Mouse (Mus musculus): ENCODE results near the gene Scd2. TPM values are rescaled to one million over a fixed set of nuclear protein-coding genes. Genes with fewer than 3 reads are reported as not detected.
"Not testable (repeated sequence)": the region's sequence is repeated elsewhere in the genome, so short reads cannot be mapped to it uniquely, and the experiment has no call there.

Scd2 gene
- total RNA-seq, 1 experiment = 284 TPM

- no peaks in the 10 kb centered on the region for H3K36me3 ChIP-seq (ENCODE audit: control insufficient read depth, insufficient read depth, low read length, poor library complexity, severe bottlenecking)
- in situ Hi-C loops (cut with MboI; ENCODE audit: low sequenced_read_pairs in 2 of 2, unreplicated experiment in 2 of 2) = no loop called here
- H3K4me3 ChIP-seq (ENCODE audit: insufficient read depth in 1 of 2, low read depth in 1 of 2, low read length in 2 of 2, poor library complexity in 1 of 2, severe bottlenecking in 1 of 2) = no peak overlapping the region
- no peak overlapping the region for H3K27ac ChIP-seq (ENCODE audit: insufficient read depth, low read depth, low read length, poor library complexity, severe bottlenecking)
- peaks cover 9 to 22% of the 10 kb centered on the region in 2 experiments; a peak in 3 of 4 replicates for H3K4me1 ChIP-seq (ENCODE audit: control insufficient read depth in 2 of 2, insufficient read depth in 2 of 2, low read length in 2 of 2, poor library complexity in 1 of 2)
- no peak for TF ChIP-seq ZC3H11A (IDR thresholded peaks at IDR 0.05; ENCODE audit: borderline replicate concordance, low read depth, low read length)
- no peak for TF ChIP-seq MAFK (IDR thresholded peaks at IDR 0.05; ENCODE audit: insufficient read depth, low read depth, low read length)
- no peak for TF ChIP-seq HCFC1 (IDR thresholded peaks at IDR 0.05; ENCODE audit: borderline replicate concordance, insufficient read depth, low read length)
- TF ChIP-seq ZNF384 (IDR thresholded peaks at IDR 0.05; ENCODE audit: low read depth, low read length) = no peak
- TF ChIP-seq CHD2 (IDR thresholded peaks at IDR 0.05; ENCODE audit: low read depth, low read length) = no peak
- H3K9ac ChIP-seq (ENCODE audit: insufficient read depth, low read depth, low read length, poor library complexity, severe bottlenecking) = no peak overlapping the region
- no peak for DNase-seq (ENCODE audit: low read depth, low spot score)
- H3K9me3 ChIP-seq (ENCODE audit: control insufficient read depth, insufficient read depth, low read depth, low read length) = no peaks in the 10 kb centered on the region
These were observed 18.1 kb upstream of the Scd2 start for GRCm38 (mm10) chr19:44275418-44275817.

DNA sequence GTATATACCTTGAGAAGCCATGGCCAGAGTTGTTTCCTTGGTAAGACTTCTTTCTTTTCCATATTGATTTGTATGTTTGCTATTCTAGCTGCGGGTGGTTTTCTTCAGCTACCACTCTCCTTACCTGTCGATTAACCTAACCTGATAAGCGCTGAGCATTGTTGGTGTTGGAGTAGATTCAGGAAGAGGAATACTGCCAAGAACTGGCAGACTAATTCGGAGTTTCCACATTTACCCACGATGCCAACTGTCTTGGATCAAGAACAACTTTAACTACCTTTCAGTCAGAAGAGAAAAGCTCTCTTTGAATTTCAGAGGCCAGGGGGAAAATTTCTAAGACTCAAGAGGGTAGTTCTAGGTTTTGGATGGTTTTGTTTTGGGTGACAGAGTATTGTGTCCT, 16.6 kb upstream of the Scd2 start:
- in situ Hi-C loops (cut with MboI; ENCODE audit: low sequenced_read_pairs in 2 of 2, unreplicated experiment in 2 of 2) = no loop called here
- H3K4me1 ChIP-seq (ENCODE audit: control insufficient read depth in 2 of 2, insufficient read depth in 2 of 2, low read length in 2 of 2, poor library complexity in 1 of 2) = peaks cover 14 to 25% of the 10 kb centered on the region in 2 experiments; a peak in 3 of 4 replicates

DNA sequence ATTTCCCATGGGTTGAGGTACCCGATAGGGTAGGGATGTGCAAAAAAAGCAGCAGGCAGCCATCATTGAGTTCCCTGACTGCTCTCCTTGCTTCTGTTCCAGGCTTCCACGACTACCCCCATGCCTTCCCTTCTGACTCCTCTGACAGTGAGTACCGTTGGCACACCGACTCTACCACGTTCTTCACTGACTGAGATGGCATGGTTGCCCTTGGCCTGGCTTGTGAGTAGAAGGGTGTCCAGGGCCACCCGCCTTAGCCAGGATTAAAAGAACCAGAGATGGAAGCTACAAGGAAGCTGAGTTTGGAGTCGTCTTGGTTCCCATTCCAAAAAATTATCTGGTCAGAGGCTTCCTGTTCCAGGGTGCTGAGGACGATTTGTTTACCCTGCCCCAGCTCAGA, 15.5 kb upstream of the Scd2 start:
- Histone ChIP-seq H3K27ac (ENCODE audit: insufficient read depth, low read depth, low read length, poor library complexity, severe bottlenecking) (no peak overlapping the region), H3K4me3 (ENCODE audit: insufficient read depth in 1 of 2, low read depth in 1 of 2, low read length in 2 of 2, poor library complexity in 1 of 2, severe bottlenecking in 1 of 2) (no peak overlapping the region), H3K9ac (ENCODE audit: insufficient read depth, low read depth, low read length, poor library complexity, severe bottlenecking) (no peak overlapping the region), H3K4me1 (ENCODE audit: control insufficient read depth in 2 of 2, insufficient read depth in 2 of 2, low read length in 2 of 2, poor library complexity in 1 of 2) (peaks cover 18 to 30% of the 10 kb centered on the region in 2 experiments; a peak in 3 of 4 replicates), H3K36me3 (ENCODE audit: control insufficient read depth, insufficient read depth, low read length, poor library complexity, severe bottlenecking) (no peaks in the 10 kb centered on the region), H3K9me3 (ENCODE audit: control insufficient read depth, insufficient read depth, low read depth, low read length) (no peaks in the 10 kb centered on the region)
- TF ChIP-seq MAFK (IDR thresholded peaks at IDR 0.05; ENCODE audit: insufficient read depth, low read depth, low read length) (no peak), HCFC1 (IDR thresholded peaks at IDR 0.05; ENCODE audit: borderline replicate concordance, insufficient read depth, low read length) (no peak), CHD2 (IDR thresholded peaks at IDR 0.05; ENCODE audit: low read depth, low read length) (no peak), ZC3H11A (IDR thresholded peaks at IDR 0.05; ENCODE audit: borderline replicate concordance, low read depth, low read length) (no peak), ZNF384 (IDR thresholded peaks at IDR 0.05; ENCODE audit: low read depth, low read length) (no peak)
- in situ Hi-C loops (cut with MboI; ENCODE audit: low sequenced_read_pairs in 2 of 2, unreplicated experiment in 2 of 2) = no loop called here
- DNase-seq (ENCODE audit: low read depth, low spot score) = no peak

More for the DNA sequence above, 16.6 kb upstream of the Scd2 start:
- Histone ChIP-seq H3K4me3 (ENCODE audit: insufficient read depth in 1 of 2, low read depth in 1 of 2, low read length in 2 of 2, poor library complexity in 1 of 2, severe bottlenecking in 1 of 2) (no peak overlapping the region), H3K36me3 (ENCODE audit: control insufficient read depth, insufficient read depth, low read length, poor library complexity, severe bottlenecking) (no peaks in the 10 kb centered on the region), H3K9me3 (ENCODE audit: control insufficient read depth, insufficient read depth, low read depth, low read length) (no peaks in the 10 kb centered on the region), H3K9ac (ENCODE audit: insufficient read depth, low read depth, low read length, poor library complexity, severe bottlenecking) (no peak overlapping the region), H3K27ac (ENCODE audit: insufficient read depth, low read depth, low read length, poor library complexity, severe bottlenecking) (no peak overlapping the region)
- no peak for DNase-seq (ENCODE audit: low read depth, low spot score)
- TF ChIP-seq HCFC1 (IDR thresholded peaks at IDR 0.05; ENCODE audit: borderline replicate concordance, insufficient read depth, low read length) (no peak), ZNF384 (IDR thresholded peaks at IDR 0.05; ENCODE audit: low read depth, low read length) (no peak), MAFK (IDR thresholded peaks at IDR 0.05; ENCODE audit: insufficient read depth, low read depth, low read length) (no peak), ZC3H11A (IDR thresholded peaks at IDR 0.05; ENCODE audit: borderline replicate concordance, low read depth, low read length) (no peak), CHD2 (IDR thresholded peaks at IDR 0.05; ENCODE audit: low read depth, low read length) (no peak)

DNA sequence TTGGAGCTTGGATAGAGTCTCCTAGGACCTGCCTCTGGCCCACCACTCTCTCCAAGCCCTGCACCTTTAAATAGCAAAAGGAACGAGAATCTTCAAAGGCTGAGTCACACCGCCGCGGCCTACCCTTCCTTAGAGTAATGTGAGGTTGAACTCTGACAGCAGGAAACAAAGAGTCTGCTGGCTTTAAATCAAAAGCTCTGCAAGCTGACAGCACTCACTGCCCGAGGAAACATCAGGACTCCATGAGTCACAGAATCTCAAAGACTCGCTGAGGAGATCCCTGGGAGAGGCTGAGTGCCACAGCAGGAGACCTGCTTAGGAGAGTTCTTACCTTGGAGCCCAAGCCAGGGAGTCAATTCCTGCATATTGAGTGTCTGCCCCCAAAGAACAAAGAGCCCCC, 12.7 kb upstream of the Scd2 start:
- peak; percentile 45; the same call in 1 of the 2 replicates for TF ChIP-seq CHD2 (IDR thresholded peaks at IDR 0.05; ENCODE audit: low read depth, low read length)
- TF ChIP-seq HCFC1 (IDR thresholded peaks at IDR 0.05; ENCODE audit: borderline replicate concordance, insufficient read depth, low read length) = no peak
- DNase-seq (ENCODE audit: low read depth, low spot score) = peak; percentile 75
- H3K9ac ChIP-seq (ENCODE audit: insufficient read depth, low read depth, low read length, poor library complexity, severe bottlenecking) = no peak overlapping the region; the same call in 1 of the 2 replicates
- H3K4me3 ChIP-seq (ENCODE audit: insufficient read depth in 1 of 2, low read depth in 1 of 2, low read length in 2 of 2, poor library complexity in 1 of 2, severe bottlenecking in 1 of 2) = no peak overlapping the region
- no peaks in the 10 kb centered on the region for H3K9me3 ChIP-seq (ENCODE audit: control insufficient read depth, insufficient read depth, low read depth, low read length)
- no peaks in the 10 kb centered on the region for H3K36me3 ChIP-seq (ENCODE audit: control insufficient read depth, insufficient read depth, low read length, poor library complexity, severe bottlenecking)
- H3K4me1 ChIP-seq (ENCODE audit: control insufficient read depth in 2 of 2, insufficient read depth in 2 of 2, low read length in 2 of 2, poor library complexity in 1 of 2) = peaks cover 27 to 34% of the 10 kb centered on the region in 2 experiments
- in situ Hi-C loops (cut with MboI; ENCODE audit: low sequenced_read_pairs in 2 of 2, unreplicated experiment in 2 of 2) = no loop called here
- H3K27ac ChIP-seq (ENCODE audit: insufficient read depth, low read depth, low read length, poor library complexity, severe bottlenecking) = peak overlapping the region; percentile 90

GRCm38 (mm10) chr19:44281825-44282447, 11.5 kb upstream of the Scd2 start:
- Histone ChIP-seq H3K4me3 (ENCODE audit: insufficient read depth in 1 of 2, low read depth in 1 of 2, low read length in 2 of 2, poor library complexity in 1 of 2, severe bottlenecking in 1 of 2) (peak overlapping the region in 1 of 2 experiments; percentile 45; a peak in 1 of 4 replicates), H3K27ac (ENCODE audit: insufficient read depth, low read depth, low read length, poor library complexity, severe bottlenecking) (peak overlapping the region; percentile 73), H3K9ac (ENCODE audit: insufficient read depth, low read depth, low read length, poor library complexity, severe bottlenecking) (peak overlapping the region; percentile 50; the same call in 1 of the 2 replicates), H3K4me1 (ENCODE audit: control insufficient read depth in 2 of 2, insufficient read depth in 2 of 2, low read length in 2 of 2, poor library complexity in 1 of 2) (peaks cover 27 to 39% of the 10 kb centered on the region in 2 experiments)
- H3K36me3 ChIP-seq (ENCODE audit: control insufficient read depth, insufficient read depth, low read length, poor library complexity, severe bottlenecking); H3K9me3 ChIP-seq (ENCODE audit: control insufficient read depth, insufficient read depth, low read depth, low read length); in situ Hi-C loops (cut with MboI; ENCODE audit: low sequenced_read_pairs in 2 of 2, unreplicated experiment in 2 of 2); DNase-seq (ENCODE audit: low read depth, low spot score): not testable (repeated sequence)
